Mouse (Mus musculus): ENCODE data around the gene Sprr2a1. TPM values are rescaled to one million over a fixed set of nuclear protein-coding genes. Genes with fewer than 3 reads are reported as not detected.

The Sprr2a1 gene
- not detected for polyA plus RNA-seq (2017; shearing (Covaris generic))

DNA sequence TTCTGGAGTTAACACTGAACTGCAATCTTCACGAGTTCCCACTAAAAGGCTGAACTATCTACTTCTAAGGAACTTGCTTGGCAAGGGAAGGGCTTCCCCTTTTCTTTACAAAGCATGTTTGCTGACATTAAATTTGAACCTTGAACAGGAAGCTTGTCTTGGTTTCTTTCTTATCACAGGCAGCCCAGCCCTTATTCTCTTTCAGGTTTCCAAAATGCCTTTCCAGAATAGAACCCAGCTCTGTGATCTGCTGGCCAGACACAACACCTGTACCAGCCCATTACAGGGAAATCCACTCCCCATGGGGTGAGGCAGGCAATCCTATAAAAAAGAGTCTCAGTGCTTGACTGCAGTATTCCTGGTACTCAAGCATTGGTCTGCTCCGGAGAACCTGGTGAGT, at the start of gene Sprr2a1, which contains the start of gene Sprr2a2:
Gene Sprr2a1 (plus strand): TSS at position 231 of the 400 bp plus-strand sequence.
Gene Sprr2a2 (plus strand): TSS at position 352 of the 400 bp plus-strand sequence.

Other genes with a start within 250 kb of the Sprr2a1 start
- not detected for gene Pglyrp3, start 201.2 kb upstream of the Sprr2a1 start, polyA plus RNA-seq (2017; shearing (Covaris generic))
- not detected for gene Lor, start 132.7 kb upstream of the Sprr2a1 start, polyA plus RNA-seq (2017; shearing (Covaris generic))
- gene Prr9, start 91.9 kb upstream of the Sprr2a1 start, polyA plus RNA-seq (2017; shearing (Covaris generic)), result not detected
- gene Lelp1, start 73.1 kb upstream of the Sprr2a1 start, polyA plus RNA-seq (2017; shearing (Covaris generic)), result not detected
- not detected for gene Sprr2a2, start 121 bp downstream of the Sprr2a1 start, polyA plus RNA-seq (2017; shearing (Covaris generic))
- not detected for gene Sprr2a3, start 69.6 kb downstream of the Sprr2a1 start, polyA plus RNA-seq (2017; shearing (Covaris generic))
- not detected for gene Sprr2b, start 100.8 kb downstream of the Sprr2a1 start, polyA plus RNA-seq (2017; shearing (Covaris generic))
- not detected for gene Sprr2d, start 123.3 kb downstream of the Sprr2a1 start, polyA plus RNA-seq (2017; shearing (Covaris generic))
- not detected for gene Sprr2e, start 136.3 kb downstream of the Sprr2a1 start, polyA plus RNA-seq (2017; shearing (Covaris generic))
- gene Sprr2f, start 149.4 kb downstream of the Sprr2a1 start, polyA plus RNA-seq (2017; shearing (Covaris generic)), result not detected
- gene Sprr2h, start 169.9 kb downstream of the Sprr2a1 start, polyA plus RNA-seq (2017; shearing (Covaris generic)), result not detected
- not detected for gene Sprr2i, start 192.2 kb downstream of the Sprr2a1 start, polyA plus RNA-seq (2017; shearing (Covaris generic))
- gene Sprr2j-ps, start 202.3 kb downstream of the Sprr2a1 start, polyA plus RNA-seq (2017; shearing (Covaris generic)), result not detected
- 14.5 TPM for gene Gm9774, start 213.6 kb downstream of the Sprr2a1 start, polyA plus RNA-seq (2017; shearing (Covaris generic))
- not detected for gene Sprr2k, start 216.8 kb downstream of the Sprr2a1 start, polyA plus RNA-seq (2017; shearing (Covaris generic))
- not detected for gene Sprr1b, start 223.0 kb downstream of the Sprr2a1 start, polyA plus RNA-seq (2017; shearing (Covaris generic))
- not detected for gene Sprr3, start 242.9 kb downstream of the Sprr2a1 start, polyA plus RNA-seq (2017; shearing (Covaris generic))